Mouse (Mus musculus) thymus, postnatal 0 days (tissue): ENCODE data around the gene H60b. TPM values are rescaled to one million over a fixed set of nuclear protein-coding genes. Genes with fewer than 3 reads are reported as not detected.
"Not testable (repeated sequence)": the region's sequence is repeated elsewhere in the genome, so short reads cannot be mapped to it uniquely, and the experiment has no call there.

Experiments used
- DNase-seq: peaks from one replicate; pipeline ENCODE4 v3.0.0-alpha.2; 2015; ENCODE audit warnings: low spot score
- polyA plus RNA-seq: library from polyadenylated mRNA; unstranded; fragments of >200 nt; fragmentation: Nextera tagmentation; extraction: Ambion mirVana; gene quantifications from 2 replicates; pipeline ENCODE4 v1.2.1, GENCODE M21; 2015

H60b gene
- polyA plus RNA-seq: 0.40 and 0.62 TPM in 2 replicates

DNA sequence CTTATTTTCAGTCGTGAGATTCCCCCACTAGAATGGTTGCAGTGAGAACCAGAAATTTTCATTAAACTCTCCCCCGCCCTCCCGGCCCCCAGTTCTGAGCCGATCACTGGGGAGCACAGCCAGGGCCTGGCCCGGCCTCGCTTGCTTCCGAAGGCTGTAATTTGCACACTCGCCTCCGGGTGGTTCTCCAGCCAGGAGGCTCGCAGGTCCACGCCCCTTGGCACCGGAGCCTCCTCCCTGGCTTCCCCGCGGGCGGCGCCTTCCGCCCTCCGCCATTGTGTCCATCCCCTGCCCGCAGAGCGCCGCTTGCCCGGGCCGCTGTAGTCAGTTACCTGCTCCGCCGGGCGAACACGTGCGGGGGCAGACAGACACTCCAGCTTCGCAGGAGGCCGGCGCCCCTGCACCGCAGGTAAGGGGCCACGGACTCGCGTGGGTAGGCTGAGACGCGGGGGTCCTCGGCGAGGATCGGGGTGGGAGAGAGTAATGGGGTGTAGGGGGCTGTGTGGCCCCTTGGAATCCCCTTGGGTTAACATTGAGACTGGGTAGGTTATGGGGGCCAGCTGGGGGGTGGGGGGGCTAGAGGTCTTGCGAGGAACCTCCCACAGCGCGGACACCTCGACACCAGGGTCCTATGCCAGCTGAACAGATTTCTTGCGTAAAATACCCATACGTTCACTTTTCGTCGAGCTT, at the start of gene H60b, which contains the start of gene Raet1e:
Gene H60b (plus strand): TSS at position 277 of the 690 bp plus-strand sequence.
Gene Raet1e (plus strand): TSS at position 260 of the 690 bp plus-strand sequence.
- not testable (repeated sequence) for DNase-seq

- no peak for DNase-seq
Observed at GRCm38 (mm10) chr10:22140665-22141280, 17.6 kb upstream of the H60b start.

DNA sequence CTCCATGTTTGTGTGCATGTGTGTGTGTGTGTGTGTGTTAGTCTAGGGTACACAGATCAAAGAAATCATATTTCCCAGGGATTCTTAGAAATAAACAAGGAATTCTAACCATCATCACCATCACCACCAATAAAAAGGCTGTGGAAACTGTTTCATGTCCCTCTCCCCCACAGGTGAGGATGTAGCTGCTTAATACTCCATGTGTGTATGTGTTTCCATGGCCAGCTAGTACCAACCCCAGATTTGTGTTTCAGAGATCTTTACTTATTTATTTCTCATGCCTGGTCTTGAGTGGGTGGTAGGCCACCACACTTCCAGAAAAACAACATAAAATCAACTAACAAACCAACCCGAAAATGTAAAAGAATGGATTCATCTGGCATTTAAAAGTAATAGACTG, 16.2 kb upstream of the H60b start:
- peak; percentile 72 for DNase-seq

DNA sequence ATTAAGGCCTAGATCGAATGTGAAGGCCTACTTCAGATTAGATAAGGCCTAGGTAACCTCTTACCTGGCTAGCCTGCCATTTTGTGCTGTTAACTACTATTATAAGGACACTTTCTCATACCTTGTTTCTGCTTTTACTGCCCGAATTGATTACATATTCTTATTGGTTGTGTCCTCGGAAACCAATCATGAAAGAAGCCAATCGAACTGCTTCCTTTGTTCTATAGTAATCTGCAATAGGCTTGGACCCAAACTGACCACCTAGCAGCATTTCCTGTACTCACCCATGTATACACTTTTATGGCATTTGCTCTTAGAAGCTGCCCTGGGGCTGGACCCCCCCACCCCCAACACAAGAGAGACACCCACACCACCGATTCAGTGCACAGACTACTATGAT, 15.5 kb upstream of the H60b start:
- DNase-seq: no peak

DNA sequence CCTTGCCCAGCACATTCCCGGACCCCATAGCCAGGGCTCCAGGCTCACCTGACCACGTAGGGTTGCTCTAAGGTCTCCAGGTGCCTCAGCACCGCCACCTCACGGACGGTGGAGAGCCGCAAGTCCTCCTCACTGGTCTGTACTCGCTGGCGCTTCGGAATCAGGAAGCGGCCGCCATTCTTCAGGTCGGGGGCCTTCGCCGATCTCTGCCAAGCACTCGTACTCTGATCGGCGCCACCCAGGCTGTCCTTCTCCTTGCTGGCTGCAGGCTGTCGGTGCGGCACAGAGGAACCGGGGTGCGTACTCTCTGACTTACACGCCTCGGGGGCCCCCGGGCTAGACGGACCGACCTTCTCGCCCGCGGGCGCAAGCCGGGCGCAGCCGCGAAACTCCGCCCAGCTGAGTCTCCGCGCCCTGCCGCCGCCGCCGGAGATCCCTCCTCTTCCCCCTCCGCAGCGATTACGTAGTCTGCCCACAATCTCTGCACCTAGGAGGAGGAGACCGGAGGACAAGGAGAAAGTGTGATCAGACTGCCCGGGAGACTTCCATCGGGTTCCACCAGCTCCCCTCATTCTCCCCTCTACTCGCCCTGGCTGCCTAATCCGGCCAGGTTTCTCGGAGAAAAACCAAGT, 9.8 kb upstream of the H60b start:
- peak; percentile 69 for DNase-seq

- no peak for DNase-seq
Observed at GRCm38 (mm10) chr10:22149073-22149690, 9.2 kb upstream of the H60b start, which contains the start of gene E030030I06Rik. Gene E030030I06Rik (minus strand): TSS chr10:22149270.

DNA sequence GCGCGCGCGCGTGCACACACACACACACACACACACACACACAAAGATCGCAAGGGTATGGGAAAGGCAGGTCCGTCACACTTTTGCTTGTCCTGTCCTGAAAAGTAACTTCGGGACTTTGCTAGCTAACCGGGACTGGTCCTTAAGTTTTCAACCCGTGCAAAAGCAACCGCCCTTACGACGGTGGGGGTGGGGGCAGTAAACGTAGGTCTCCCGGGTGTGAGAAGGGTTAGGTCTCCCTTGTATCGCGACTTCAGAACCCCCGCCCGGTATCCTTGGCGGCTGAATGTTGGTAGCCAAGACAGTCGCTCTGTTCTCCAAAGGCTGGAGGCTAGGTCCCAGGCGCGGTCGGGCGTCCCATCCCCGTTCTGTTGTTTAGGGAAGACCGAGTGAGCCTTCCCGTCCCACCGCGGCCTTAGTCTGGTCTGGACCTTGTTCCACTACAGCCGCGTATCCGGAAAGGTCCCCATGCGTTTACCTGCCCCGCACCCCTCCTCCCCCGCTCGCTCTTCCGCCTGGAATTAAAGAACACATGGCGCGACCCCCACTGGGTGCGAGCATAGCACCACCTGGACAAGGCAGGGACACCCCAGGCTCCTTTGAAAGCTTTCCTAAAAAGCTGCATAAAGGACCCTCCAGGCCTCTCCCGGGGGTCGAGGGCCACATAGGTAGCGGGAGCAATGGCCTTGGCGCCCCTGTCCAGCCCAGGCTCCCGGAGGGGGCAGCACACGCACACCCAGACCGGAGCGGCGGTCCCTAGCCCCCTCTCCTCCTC, 8.5 kb upstream of the H60b start:
- DNase-seq: no peak

DNA sequence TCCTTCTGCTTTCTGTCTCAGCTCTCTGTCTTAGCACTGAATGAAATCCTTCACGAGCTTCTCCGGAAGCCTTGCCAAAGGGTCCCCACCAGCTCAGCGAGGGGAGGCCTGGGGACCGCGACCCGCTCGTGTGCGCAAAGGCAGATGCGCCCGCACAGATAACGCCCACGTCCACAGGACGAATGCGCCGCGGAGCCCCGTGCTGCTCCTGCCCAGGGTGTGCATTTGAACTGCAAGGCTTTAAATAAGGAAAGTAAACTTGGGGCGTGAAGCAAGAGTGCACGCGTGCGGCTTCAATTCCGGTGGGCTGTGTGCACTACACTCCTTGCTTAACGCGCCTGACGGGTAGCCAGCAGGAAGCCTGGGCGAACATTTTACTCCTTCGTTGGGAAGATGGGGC, 7.8 kb upstream of the H60b start:
- DNase-seq: peak; percentile 38

GRCm38 (mm10) chr10:22151056-22151862, 7.1 kb upstream of the H60b start:
- DNase-seq: not testable (repeated sequence)

DNA sequence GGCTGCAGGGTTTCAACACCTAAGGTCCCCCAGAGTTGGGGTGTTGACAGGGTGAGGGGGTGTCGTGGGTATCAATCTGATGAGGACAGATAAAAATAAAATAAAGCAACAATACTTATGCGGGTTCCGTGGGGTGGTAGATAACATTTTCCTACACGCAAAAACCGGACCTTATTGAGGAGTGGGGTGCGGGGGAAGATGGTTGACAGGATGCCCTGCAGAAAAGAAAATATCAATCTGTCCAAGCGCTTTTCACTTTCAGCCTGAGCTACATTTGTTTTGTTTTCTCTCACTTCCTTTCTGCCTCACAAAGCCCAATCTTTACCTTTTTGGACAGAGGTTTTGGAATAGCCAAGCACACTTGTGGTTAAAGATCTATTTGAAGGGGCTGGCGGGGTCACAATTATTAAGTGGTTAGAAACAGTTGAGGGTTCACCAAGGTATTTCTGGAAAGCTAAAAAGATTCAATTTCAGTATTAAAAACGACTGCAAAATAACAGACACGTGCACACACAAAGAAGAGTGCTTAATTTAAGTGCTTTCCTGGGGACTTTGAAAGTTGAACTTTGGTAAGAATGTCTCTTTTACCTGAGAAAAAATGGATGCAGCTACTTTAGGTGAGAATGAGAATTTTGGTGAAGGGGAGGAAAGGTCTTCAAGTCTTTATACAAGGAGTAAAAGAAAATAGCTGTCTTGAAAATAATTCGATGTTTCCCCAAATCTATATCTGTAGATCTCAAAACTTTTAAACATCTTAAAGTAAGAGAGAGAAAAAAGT, 6.3 kb upstream of the H60b start:
- DNase-seq: not testable (repeated sequence)

- not testable (repeated sequence) for DNase-seq
Observed at GRCm38 (mm10) chr10:22153147-22153690, 5.2 kb upstream of the H60b start.

DNA sequence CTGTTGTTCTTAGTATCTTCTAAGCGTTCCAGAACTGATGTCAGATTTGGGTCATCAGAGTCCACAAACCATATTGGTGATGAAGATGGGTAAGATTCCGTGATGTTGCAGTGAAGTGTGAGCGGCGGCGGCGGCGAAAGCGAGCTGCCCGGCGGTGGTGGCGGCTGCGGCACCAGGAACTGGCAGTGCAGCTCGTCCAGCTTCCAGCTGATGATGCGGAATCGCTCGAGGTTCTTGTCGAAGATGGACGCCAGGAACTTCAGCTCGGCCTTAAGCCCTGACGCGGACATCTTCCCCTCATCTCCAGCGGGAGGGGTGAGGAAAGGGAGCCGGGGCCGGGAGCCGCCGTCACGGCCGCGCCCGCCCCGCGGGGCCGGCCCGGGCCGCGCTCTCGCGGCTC, 4.3 kb upstream of the H60b start:
- DNase-seq: not testable (repeated sequence)

- no peak for DNase-seq
Observed at GRCm38 (mm10) chr10:22154871-22155799, 3.3 kb upstream of the H60b start.

GRCm38 (mm10) chr10:22159131-22159561, 760 bp downstream of the H60b start:
- no peak for DNase-seq

DNA sequence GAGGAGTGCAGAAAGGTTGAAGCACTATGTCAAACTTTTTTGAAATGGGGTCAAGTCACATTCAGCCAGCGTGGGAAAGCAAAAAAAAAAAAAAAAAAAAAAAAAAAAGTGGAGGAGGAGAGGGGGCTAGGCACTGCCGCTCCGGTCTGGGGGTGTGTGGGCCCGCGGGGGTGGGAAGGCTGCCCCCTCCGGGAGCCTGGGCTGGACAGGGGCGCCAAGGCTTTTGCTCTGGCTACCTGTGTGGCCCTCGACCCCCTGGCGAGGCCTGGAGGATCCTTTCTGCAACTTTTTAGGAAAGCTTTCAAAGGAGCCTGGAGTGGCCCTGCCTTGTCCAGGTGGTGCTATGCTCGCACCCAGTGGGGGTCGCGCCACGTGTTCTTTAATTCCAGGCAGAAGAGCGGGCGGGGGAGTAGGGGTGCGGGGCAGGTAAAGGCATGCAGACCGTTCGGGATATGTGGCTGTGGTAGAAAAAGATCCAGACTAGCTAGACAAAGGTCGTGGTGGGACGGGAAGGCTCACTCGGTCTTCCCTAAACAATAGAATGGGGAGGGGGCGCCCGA, 1.3 kb downstream of the H60b start:
- no peak for DNase-seq

- DNase-seq: not testable (repeated sequence)
Observed at GRCm38 (mm10) chr10:22163279-22163678, 4.9 kb downstream of the H60b start.
